Mouse (Mus musculus): Measurements from ENCODE around the gene Stk11ip.
A peak's percentile ranks its signal among the peaks of the same experiment; 100 is the strongest.

The Stk11ip gene

GRCm38 (mm10) chr1:75541496-75541895 is 20.2 kb downstream of the Stk11ip start:
- DNase-seq (ENCODE audit: low spot score) = no peak

- no peak for DNase-seq (ENCODE audit: low spot score)
Observed at GRCm38 (mm10) chr1:75544351-75544750, 23.0 kb downstream of the Stk11ip start.

- no peak for DNase-seq (ENCODE audit: low spot score)
Observed at GRCm38 (mm10) chr1:75545965-75546956, 24.9 kb downstream of the Stk11ip start, which contains the start of gene Slc4a3. TSS of gene Slc4a3 (plus strand) at chr1:75546266.

GRCm38 (mm10) chr1:75547351-75547750 is 26.0 kb downstream of the Stk11ip start:
- no peak for DNase-seq (ENCODE audit: low spot score)

- DNase-seq (ENCODE audit: low spot score) = no peak
Observed at GRCm38 (mm10) chr1:75548083-75548482, 26.8 kb downstream of the Stk11ip start.

- no peak for DNase-seq (ENCODE audit: low spot score)
Observed at GRCm38 (mm10) chr1:75548871-75549270, 27.5 kb downstream of the Stk11ip start.

GRCm38 (mm10) chr1:75549289-75550279 is 28.3 kb downstream of the Stk11ip start:
- DNase-seq (ENCODE audit: low spot score) = no peak

GRCm38 (mm10) chr1:75550586-75550985 is 29.3 kb downstream of the Stk11ip start:
- DNase-seq (ENCODE audit: low spot score) = no peak

- no peak for DNase-seq (ENCODE audit: low spot score)
Observed at GRCm38 (mm10) chr1:75555680-75556079, 34.4 kb downstream of the Stk11ip start.

- DNase-seq (ENCODE audit: low spot score) = no peak
Observed at GRCm38 (mm10) chr1:75556143-75556781, 34.9 kb downstream of the Stk11ip start.

- no peak for DNase-seq (ENCODE audit: low spot score)
Observed at GRCm38 (mm10) chr1:75557041-75557440, 35.7 kb downstream of the Stk11ip start.

- no peak for DNase-seq (ENCODE audit: low spot score)
Observed at GRCm38 (mm10) chr1:75558388-75559178, 37.3 kb downstream of the Stk11ip start.

GRCm38 (mm10) chr1:75559212-75559925 is 38.0 kb downstream of the Stk11ip start:
- peak; percentile 94 for DNase-seq (ENCODE audit: low spot score)

GRCm38 (mm10) chr1:75560206-75560913 is 39.0 kb downstream of the Stk11ip start:
- no peak for DNase-seq (ENCODE audit: low spot score)

- DNase-seq (ENCODE audit: low spot score) = no peak
Observed at GRCm38 (mm10) chr1:75561221-75561897, 40.0 kb downstream of the Stk11ip start.

- DNase-seq (ENCODE audit: low spot score) = no peak
Observed at GRCm38 (mm10) chr1:75561898-75562238, 40.5 kb downstream of the Stk11ip start.

- no peak for DNase-seq (ENCODE audit: low spot score)
Observed at GRCm38 (mm10) chr1:75564102-75564501, 42.8 kb downstream of the Stk11ip start.

GRCm38 (mm10) chr1:75564916-75565315 is 43.6 kb downstream of the Stk11ip start:
- DNase-seq (ENCODE audit: low spot score) = no peak

GRCm38 (mm10) chr1:75565616-75566015 is 44.3 kb downstream of the Stk11ip start:
- no peak for DNase-seq (ENCODE audit: low spot score)
